In genomic region chr11:101172434-101172815, GRCm38 (mm10) we compare ENCODE assay signal across 10 mouse cellular contexts. TPM values are rescaled to one million over a fixed set of nuclear protein-coding genes. Genes with fewer than 3 reads are reported as not detected.
DNase-seq lines count a peak whose midpoint lies in the region; ATAC-seq and TF ChIP-seq lines count a peak whose summit lies in the region.
"Had no signal": no experiment of that assay in that cellular context is flagged by ENCODE, and none has a peak within 500 bp of the region (broad histone marks: within the 10 kb centered on the region; RNA-seq: fewer than 3 reads in every experiment).

No protein-coding gene starts in this region.

- H3K4me1 ChIP-seq in kidney, embryonic 16.5 days (ENCODE audit: insufficient read depth, low read length) = peaks cover 79% of the 10 kb centered on the region
- peaks cover 5% of the 10 kb centered on the region for H3K4me1 ChIP-seq in cortical plate, adult 2 months (ENCODE audit: control insufficient read depth, insufficient read depth, low read length)
- peaks cover 66% of the 10 kb centered on the region for H3K4me1 ChIP-seq in intestine, embryonic 15.5 days (replicated peaks)
- H3K4me1 ChIP-seq in neural tube, embryonic 12.5 days = peaks cover 59% of the 10 kb centered on the region

- ATAC-seq in kidney, embryonic 16.5 days (ENCODE audit: low FRiP score, low TSS enrichment) = no peak
- ATAC-seq in intestine, embryonic 15.5 days = no peak
- ATAC-seq in neural tube, embryonic 12.5 days (ENCODE audit: low FRiP score, low read depth) = no peak
- ATAC-seq: activated CD4-positive, CD25-positive, alpha-beta regulatory T cell, adult 4 months had no signal

- H3K36me3 ChIP-seq in kidney, embryonic 16.5 days (ENCODE audit: insufficient read depth, low read length) = peaks cover 4% of the 10 kb centered on the region
- H3K36me3 ChIP-seq in intestine, embryonic 15.5 days = peaks cover 8% of the 10 kb centered on the region
- peaks cover 4% of the 10 kb centered on the region for H3K36me3 ChIP-seq in neural tube, embryonic 12.5 days

- intact Hi-C loops in left cerebral cortex, postnatal 4 days (cut with DNase I) = no loop called here

- H3K27me3 ChIP-seq in kidney, embryonic 16.5 days (ENCODE audit: insufficient read depth, low read length) = peaks cover 27% of the 10 kb centered on the region
- peaks cover 14% of the 10 kb centered on the region for H3K27me3 ChIP-seq in intestine, embryonic 15.5 days (replicated peaks)
- peaks cover 71% of the 10 kb centered on the region for H3K27me3 ChIP-seq in neural tube, embryonic 12.5 days (replicated peaks)

- peak overlapping the region; percentile 96 for H3K4me2 ChIP-seq in kidney, embryonic 16.5 days (replicated peaks; ENCODE audit: low read depth, low read length)
- H3K4me2 ChIP-seq in intestine, embryonic 15.5 days (replicated peaks) = peak overlapping the region; percentile 85
- H3K4me2 ChIP-seq in neural tube, embryonic 12.5 days (replicated peaks) = peak overlapping the region; percentile 86

- no peaks in the 10 kb centered on the region for H3K9me3 ChIP-seq in kidney, embryonic 16.5 days (ENCODE audit: low read length)
- H3K9me3 ChIP-seq in intestine, embryonic 15.5 days = no peaks in the 10 kb centered on the region
- H3K9me3 ChIP-seq in neural tube, embryonic 12.5 days = no peaks in the 10 kb centered on the region

- WGBS in kidney, embryonic 16.5 days = 5% methylated on average over 5 of the region's 5 CpGs
- WGBS in intestine, embryonic 15.5 days = 20% methylated on average over 5 of the region's 5 CpGs
- whole genome bisulfite sequencing in neural tube, embryonic 12.5 days = 14% methylated on average over 5 of the region's 5 CpGs

- peak overlapping the region; percentile 77 for H3K4me3 ChIP-seq in kidney, embryonic 16.5 days (ENCODE audit: low read length)
- peak overlapping the region; percentile 36 for H3K4me3 ChIP-seq in cortical plate, adult 2 months (ENCODE audit: insufficient read depth, low read length)
- peak overlapping the region; percentile 61 for H3K4me3 ChIP-seq in intestine, embryonic 15.5 days (replicated peaks)
- peak overlapping the region; percentile 43 for H3K4me3 ChIP-seq in neural tube, embryonic 12.5 days

- no peak for DNase-seq in kidney, postnatal 14 days
- DNase-seq in layer of hippocampus, postnatal 25 days (ENCODE audit: extremely low spot score in 1 of 2, low spot score in 1 of 2) = no peak
- no peak for DNase-seq in left cerebral cortex, postnatal 4 days
- no peak for DNase-seq in embryo, embryonic 10 days (ENCODE audit: low spot score)

- no peak for TF ChIP-seq CTCF in cortical plate, adult 2 months (IDR thresholded peaks at IDR 0.05; ENCODE audit: extremely low read depth, insufficient read depth, low read length)

- H3K9ac ChIP-seq in kidney, embryonic 16.5 days (replicated peaks; ENCODE audit: low read length) = peak overlapping the region; percentile 75
- H3K9ac ChIP-seq in intestine, embryonic 15.5 days = peak overlapping the region; percentile 60
- 0 out of 2 replicates have a peak overlapping the region, but pooled peaks have one; percentile 33 for H3K9ac ChIP-seq in neural tube, embryonic 12.5 days

- H3K27ac ChIP-seq in kidney, embryonic 16.5 days (ENCODE audit: low read length) = peak overlapping the region; percentile 94
- H3K27ac ChIP-seq in cortical plate, adult 2 months (ENCODE audit: insufficient read depth, low read length) = peak overlapping the region; percentile 69
- H3K27ac ChIP-seq in intestine, embryonic 15.5 days = peak overlapping the region; percentile 94
- no peak overlapping the region for H3K27ac ChIP-seq in neural tube, embryonic 12.5 days

- no peak for TF ChIP-seq POLR2A in cortical plate, adult 2 months (IDR thresholded peaks at IDR 0.05; ENCODE audit: extremely low read depth, insufficient read depth, low read length)

RNA-seq across cellular contexts. Expression of gene Plekhh3, which starts 1.3 kb away (rescaled TPM):
- polyA plus RNA-seq in kidney, embryonic 16.5 days (2015; fragmentation: Nextera tagmentation; extraction: Ambion mirVana) = 18.7 and 19.2 TPM in 2 replicates
- 15.1 and 15.8 TPM in 2 replicates for polyA plus RNA-seq in cortical plate, adult 2 months (2012; rRNA removed)
- polyA plus RNA-seq in intestine, embryonic 15.5 days (2015; fragmentation: Nextera tagmentation; extraction: Ambion mirVana) = 11.1 and 12.7 TPM in 2 replicates
- 16.1 and 17.1 TPM in 2 replicates for polyA plus RNA-seq in neural tube, embryonic 12.5 days (2016; fragmentation: Nextera tagmentation; extraction: Ambion mirVana)
- total RNA-seq in layer of hippocampus, postnatal 25 days (2021) = 10 to 100 TPM; 13.2 to 14.3 TPM
- total RNA-seq in left cerebral cortex, postnatal 4 days (2021) = 1 to 10 TPM; 5.6 to 6.1 TPM
- total RNA-seq: hematopoietic stem cell, adult 5-6 weeks had no signal
- polyA plus RNA-seq: activated CD4-positive, CD25-positive, alpha-beta regulatory T cell, adult 4 months had no signal

RNA-seq across cellular contexts. Expression of gene Cntnap1, which starts 2.1 kb away (rescaled TPM):
- 2.2 TPM in 2 replicates for polyA plus RNA-seq in kidney, embryonic 16.5 days (2015; fragmentation: Nextera tagmentation; extraction: Ambion mirVana)
- 89.5 and 92.4 TPM in 2 replicates for polyA plus RNA-seq in cortical plate, adult 2 months (2012; rRNA removed)
- polyA plus RNA-seq in intestine, embryonic 15.5 days (2015; fragmentation: Nextera tagmentation; extraction: Ambion mirVana) = 0.82 and 1.0 TPM in 2 replicates
- polyA plus RNA-seq in neural tube, embryonic 12.5 days (2016; fragmentation: Nextera tagmentation; extraction: Ambion mirVana) = 1.7 and 2.2 TPM in 2 replicates
- total RNA-seq in layer of hippocampus, postnatal 25 days (2021) = 100 to 1,000 TPM; 158 to 169 TPM
- total RNA-seq in left cerebral cortex, postnatal 4 days (2021) = 1 to 10 TPM; 4.8 to 7.4 TPM
- total RNA-seq: hematopoietic stem cell, adult 5-6 weeks had no signal

RNA-seq across cellular contexts. Expression of gene Ccr10, which starts 2.8 kb away (rescaled TPM):
- polyA plus RNA-seq in kidney, embryonic 16.5 days (2015; fragmentation: Nextera tagmentation; extraction: Ambion mirVana) = 0.50 and 0.76 TPM in 2 replicates
- 0.23 and 0.36 TPM in 2 replicates for polyA plus RNA-seq in cortical plate, adult 2 months (2012; rRNA removed)
- polyA plus RNA-seq in intestine, embryonic 15.5 days (2015; fragmentation: Nextera tagmentation; extraction: Ambion mirVana) = 0.25 and 0.36 TPM in 2 replicates
- polyA plus RNA-seq in neural tube, embryonic 12.5 days (2016; fragmentation: Nextera tagmentation; extraction: Ambion mirVana) = 0.29 and 0.37 TPM in 2 replicates
- under 1 TPM; 0.21 to 0.25 TPM for total RNA-seq in layer of hippocampus, postnatal 25 days (2021)
- total RNA-seq in left cerebral cortex, postnatal 4 days (2021) = not detected
- total RNA-seq: hematopoietic stem cell, adult 5-6 weeks had no signal

RNA-seq across cellular contexts. Expression of gene Tubg2, which starts 16.7 kb away (rescaled TPM):
- polyA plus RNA-seq in kidney, embryonic 16.5 days (2015; fragmentation: Nextera tagmentation; extraction: Ambion mirVana) = 4.2 and 4.5 TPM in 2 replicates
- 57.9 and 61.0 TPM in 2 replicates for polyA plus RNA-seq in cortical plate, adult 2 months (2012; rRNA removed)
- polyA plus RNA-seq in intestine, embryonic 15.5 days (2015; fragmentation: Nextera tagmentation; extraction: Ambion mirVana) = 4.4 and 4.8 TPM in 2 replicates
- 13.4 and 15.1 TPM in 2 replicates for polyA plus RNA-seq in neural tube, embryonic 12.5 days (2016; fragmentation: Nextera tagmentation; extraction: Ambion mirVana)
- total RNA-seq in layer of hippocampus, postnatal 25 days (2021) = 10 to 100 TPM; 44.9 to 47.8 TPM
- 10 to 100 TPM; 38.6 to 41.6 TPM for total RNA-seq in left cerebral cortex, postnatal 4 days (2021)
- total RNA-seq: hematopoietic stem cell, adult 5-6 weeks had no signal

RNA-seq across cellular contexts. Expression of gene Tubg1, which starts 52.7 kb away (rescaled TPM):
- 98.1 and 98.2 TPM in 2 replicates for polyA plus RNA-seq in kidney, embryonic 16.5 days (2015; fragmentation: Nextera tagmentation; extraction: Ambion mirVana)
- 15.2 and 15.3 TPM in 2 replicates for polyA plus RNA-seq in cortical plate, adult 2 months (2012; rRNA removed)
- 58.7 and 59.2 TPM in 2 replicates for polyA plus RNA-seq in intestine, embryonic 15.5 days (2015; fragmentation: Nextera tagmentation; extraction: Ambion mirVana)
- 87.5 and 93.5 TPM in 2 replicates for polyA plus RNA-seq in neural tube, embryonic 12.5 days (2016; fragmentation: Nextera tagmentation; extraction: Ambion mirVana)
- total RNA-seq in layer of hippocampus, postnatal 25 days (2021) = 10 to 100 TPM; 44.4 to 52.3 TPM
- total RNA-seq in left cerebral cortex, postnatal 4 days (2021) = 10 to 100 TPM; 42.9 TPM

Comparison
In these comparisons a context has a peak if more than half of its experiments do, and no peak if none do; other contexts are left out.
1. RNA of gene Cntnap1, which starts 2.1 kb away (polyA plus RNA-seq): 89.5 to 92.4 TPM in cortical plate, adult 2 months; 2.2 TPM in kidney, embryonic 16.5 days, 1.7 to 2.2 TPM in neural tube, embryonic 12.5 days and 0.82 to 1.0 TPM in intestine, embryonic 15.5 days; every median in the first group is over 10 times any median in the second.
2. Peak in every context shown above with its lines, with median percentiles within 50 percentile points of each other: H3K4me2 ChIP-seq, H3K4me3 ChIP-seq and H3K9ac ChIP-seq.